Mouse (Mus musculus) cerebellum, adult 8-10 months (tissue): ENCODE measurements at regions not wholly inside any gene's neighbourhood (a gene's known extent, or its start where the extent isn't known, plus 50 kb on each side); places are given as distances from the start of the nearest gene placed in this dataset.

ENCODE experiments used
- DNase-seq: peaks from one replicate; pipeline ENCODE4 v3.0.0; 2022

- DNase-seq = no peak
Measured at GRCm38 (mm10) chr6:117574146-117574545, 266.8 kb upstream of the Zfp637 start.

GRCm38 (mm10) chr6:117575057-117575456, 265.9 kb upstream of the Zfp637 start:
- no peak for DNase-seq

- no peak for DNase-seq
Measured at GRCm38 (mm10) chr6:117576021-117576420, 265.0 kb upstream of the Zfp637 start.

GRCm38 (mm10) chr6:117577539-117578521, 263.1 kb upstream of the Zfp637 start:
- DNase-seq = no peak

- no peak for DNase-seq
Measured at GRCm38 (mm10) chr6:117580951-117581350, 260.0 kb upstream of the Zfp637 start.

- DNase-seq = no peak
Measured at GRCm38 (mm10) chr6:117583121-117583520, 257.9 kb upstream of the Zfp637 start.

GRCm38 (mm10) chr6:117584563-117584962, 256.4 kb upstream of the Zfp637 start:
- DNase-seq = no peak

- DNase-seq = no peak
Measured at GRCm38 (mm10) chr6:117596166-117596840, 244.7 kb upstream of the Zfp637 start.

- DNase-seq = no peak
Measured at GRCm38 (mm10) chr6:117604834-117605233, 236.1 kb upstream of the Zfp637 start.

- DNase-seq = no peak
Measured at GRCm38 (mm10) chr6:117605685-117606084, 235.3 kb upstream of the Zfp637 start.

- DNase-seq = no peak
Measured at GRCm38 (mm10) chr6:117606211-117606610, 234.8 kb upstream of the Zfp637 start.

GRCm38 (mm10) chr6:117607023-117607422, 234.0 kb upstream of the Zfp637 start:
- no peak for DNase-seq

- DNase-seq = no peak
Measured at GRCm38 (mm10) chr6:117609476-117610404, 231.2 kb upstream of the Zfp637 start.

- no peak for DNase-seq
Measured at GRCm38 (mm10) chr6:117611281-117611680, 229.7 kb upstream of the Zfp637 start.

- no peak for DNase-seq
Measured at GRCm38 (mm10) chr6:117611965-117612364, 229.0 kb upstream of the Zfp637 start.

GRCm38 (mm10) chr6:117612421-117612820, 228.6 kb upstream of the Zfp637 start:
- no peak for DNase-seq

- DNase-seq = no peak
Measured at GRCm38 (mm10) chr6:117613656-117614350, 227.2 kb upstream of the Zfp637 start.

- DNase-seq = no peak
Measured at GRCm38 (mm10) chr6:117614386-117614785, 226.6 kb upstream of the Zfp637 start.

- DNase-seq = no peak
Measured at GRCm38 (mm10) chr6:117617168-117617567, 223.8 kb upstream of the Zfp637 start.

GRCm38 (mm10) chr6:117617951-117618350, 223.0 kb upstream of the Zfp637 start:
- no peak for DNase-seq

GRCm38 (mm10) chr6:117619606-117620005, 221.4 kb upstream of the Zfp637 start:
- DNase-seq = no peak

- no peak for DNase-seq
Measured at GRCm38 (mm10) chr6:117622446-117622845, 218.5 kb upstream of the Zfp637 start.
